Mouse (Mus musculus) spleen, adult 2 months (tissue): ENCODE results near the gene Dab2.

Experiments
- CTCF ChIP-seq: fragments of 200-500 bp; IDR thresholded peaks from 2 replicates; pipeline ENCODE4 v1.5.1; 2011; ENCODE audit warnings: mild to moderate bottlenecking, inconsistent platforms; ENCODE audit not compliant: insufficient read depth, insufficient read length, insufficient replicate concordance; ENCODE audit errors: extremely low read depth
- POLR2A ChIP-seq: fragments of 200-500 bp; IDR thresholded peaks from 2 replicates; pipeline ENCODE4 v1.6.1; 2011; ENCODE audit warnings: low read depth, low read length, inconsistent platforms

DNA sequence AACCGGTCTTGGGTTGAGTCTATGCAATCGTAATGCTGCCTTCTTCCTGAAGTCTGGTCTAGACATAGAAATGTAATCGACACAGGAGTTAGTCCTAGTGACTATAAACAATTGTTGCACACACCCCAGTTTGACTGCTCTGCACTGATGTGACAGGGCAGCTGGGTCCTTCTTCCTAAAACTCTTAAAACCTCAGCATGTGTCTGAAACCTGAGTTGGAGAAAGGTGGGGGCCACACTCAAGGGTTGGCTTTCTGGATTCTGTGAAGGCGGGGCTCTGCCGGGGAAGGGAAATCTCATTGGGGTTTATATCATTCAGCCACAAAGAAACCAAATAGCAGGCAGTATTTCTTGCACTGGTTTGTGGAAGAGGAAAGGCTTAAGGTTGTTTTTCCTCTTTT lies 104.6 kb downstream of the Dab2 start:
- TF ChIP-seq CTCF (no peak), POLR2A (no peak)
